Mouse (Mus musculus) myocyte (in vitro differentiated cells): ENCODE results near the gene Ppm1k.

Experiments used
- CEBPB ChIP-seq: IDR thresholded peaks from 2 replicates; pipeline ENCODE4 v1.6.1; 2011; ENCODE audit warnings: mild to moderate bottlenecking, moderate library complexity; ENCODE audit not compliant: poor library complexity, insufficient read depth, severe bottlenecking
- E2F4 ChIP-seq: IDR thresholded peaks from one replicate; pipeline ENCODE4 v1.6.1; 2011; ENCODE audit warnings: mild to moderate bottlenecking, control low read depth, moderate library complexity; ENCODE audit not compliant: insufficient read depth
- MYOG ChIP-seq, 3 experiments: IDR thresholded peaks; one replicate each; pipeline ENCODE4 v1.6.1; 2011; ENCODE audit warnings: control low read depth in 2 of 3, low read depth in 2 of 3, mild to moderate bottlenecking in 2 of 3; ENCODE audit not compliant: insufficient read length in 2 of 3, control insufficient read depth in 1 of 3, insufficient read depth in 1 of 3
- POLR2A ChIP-seq: IDR thresholded peaks from one replicate; pipeline ENCODE4 v1.6.1; 2011; ENCODE audit warnings: low read depth, mild to moderate bottlenecking, control low read depth, moderate library complexity; ENCODE audit not compliant: insufficient read length
- POLR2AphosphoS2 ChIP-seq: IDR thresholded peaks from one replicate; pipeline ENCODE4 v1.6.1; 2011; ENCODE audit warnings: low read depth, control low read depth; ENCODE audit not compliant: insufficient read length
- SRF ChIP-seq: IDR thresholded peaks from one replicate; pipeline ENCODE4 v1.6.1; 2011; ENCODE audit warnings: low read depth; ENCODE audit not compliant: control insufficient read depth, insufficient read length
- TCF12 ChIP-seq: IDR thresholded peaks from one replicate; pipeline ENCODE4 v1.6.1; 2011; ENCODE audit warnings: mild to moderate bottlenecking, control low read depth; ENCODE audit not compliant: poor library complexity, insufficient read depth, severe bottlenecking
- TCF3 ChIP-seq: IDR thresholded peaks from one replicate; pipeline ENCODE4 v1.6.1; 2011; ENCODE audit warnings: low read depth, control low read depth; ENCODE audit not compliant: insufficient read length
- USF1 ChIP-seq: IDR thresholded peaks from one replicate; pipeline ENCODE4 v1.6.1; 2011; ENCODE audit warnings: low read depth, mild to moderate bottlenecking, control low read depth, moderate library complexity

- no peak for TF ChIP-seq POLR2A
- TF ChIP-seq POLR2AphosphoS2 = no peak
- no peak for TF ChIP-seq E2F4
- no peak for TF ChIP-seq CEBPB
- TF ChIP-seq SRF = no peak
- no peak for TF ChIP-seq TCF12
- TF ChIP-seq MYOG (IDR thresholded peaks at IDR 0.05; ENCODE audit: control insufficient read depth in 1 of 3, insufficient read depth in 1 of 3, insufficient read length in 2 of 3, low read depth in 2 of 3) = no peak
- TF ChIP-seq USF1 = no peak
- TF ChIP-seq TCF3 = no peak
Observed at GRCm38 (mm10) chr6:57511899-57512298, 23.4 kb downstream of the Ppm1k start.
